Mouse (Mus musculus): Measurements from ENCODE around the gene Agbl1. TPM values are rescaled to one million over a fixed set of nuclear protein-coding genes. Genes with fewer than 3 reads are reported as not detected.

Agbl1 gene
- total and polyA plus RNA-seq, 3 experiments: 0.08 to 0.21 (median 0.11) TPM

GRCm38 (mm10) chr7:76407930-76408557 is 178.4 kb downstream of the Agbl1 start:
- no peaks in the 10 kb centered on the region for H3K79me2 ChIP-seq (replicated peaks; ENCODE audit: control insufficient read depth, insufficient read depth, low read length)
- WGBS: 59% methylated on average over 4 of the region's 4 CpGs
- H3K9ac ChIP-seq (ENCODE audit: low read depth, low read length): no peak overlapping the region
- no peaks in the 10 kb centered on the region for H3K27me3 ChIP-seq (ENCODE audit: control insufficient read depth, insufficient read depth, low read length)
- no peak overlapping the region for H3K4me3 ChIP-seq
- TF ChIP-seq EP300 (IDR thresholded peaks at IDR 0.05; ENCODE audit: insufficient read depth, low read depth, low read length): no peak
- TF ChIP-seq POLR2A (IDR thresholded peaks at IDR 0.05; ENCODE audit: insufficient read depth, low read depth, low read length): no peak
- no peak for TF ChIP-seq CTCF (IDR thresholded peaks at IDR 0.05)
- H3K27ac ChIP-seq: no peak overlapping the region
- no peaks in the 10 kb centered on the region; the same call in 1 of the 2 replicates for H3K36me3 ChIP-seq (ENCODE audit: control insufficient read depth, insufficient read depth, low read length)
- intact Hi-C loops (cut with DNase I): no loop called here
- DNase-seq: no peak
- no peaks in the 10 kb centered on the region for H3K4me1 ChIP-seq (ENCODE audit: control insufficient read depth, insufficient read depth, low read length)

GRCm38 (mm10) chr7:76409020-76409419 is 179.3 kb downstream of the Agbl1 start:
- intact Hi-C loops (cut with DNase I): no loop called here
- Histone ChIP-seq H3K27me3 (ENCODE audit: control insufficient read depth, insufficient read depth, low read length) (no peaks in the 10 kb centered on the region), H3K9ac (ENCODE audit: low read depth, low read length) (no peak overlapping the region), H3K36me3 (ENCODE audit: control insufficient read depth, insufficient read depth, low read length) (no peaks in the 10 kb centered on the region; the same call in 1 of the 2 replicates), H3K27ac (no peak overlapping the region), H3K4me1 (ENCODE audit: control insufficient read depth, insufficient read depth, low read length) (no peaks in the 10 kb centered on the region), H3K79me2 (replicated peaks; ENCODE audit: control insufficient read depth, insufficient read depth, low read length) (no peaks in the 10 kb centered on the region), H3K4me3 (no peak overlapping the region)
- WGBS: 83% methylated on average over 10 of the region's 10 CpGs
- DNase-seq: no peak
- no peak for TF ChIP-seq POLR2A (IDR thresholded peaks at IDR 0.05; ENCODE audit: insufficient read depth, low read depth, low read length)
- no peak for TF ChIP-seq EP300 (IDR thresholded peaks at IDR 0.05; ENCODE audit: insufficient read depth, low read depth, low read length)

- Histone ChIP-seq H3K27ac (peak overlapping the region; percentile 58), H3K4me3 (peak overlapping the region; percentile 24; the same call in 1 of the 2 replicates), H3K79me2 (replicated peaks; ENCODE audit: control insufficient read depth, insufficient read depth, low read length) (no peaks in the 10 kb centered on the region), H3K27me3 (ENCODE audit: control insufficient read depth, insufficient read depth, low read length) (no peaks in the 10 kb centered on the region), H3K36me3 (ENCODE audit: control insufficient read depth, insufficient read depth, low read length) (no peaks in the 10 kb centered on the region; the same call in 1 of the 2 replicates), H3K9ac (ENCODE audit: low read depth, low read length) (no peak overlapping the region), H3K4me1 (ENCODE audit: control insufficient read depth, insufficient read depth, low read length) (no peaks in the 10 kb centered on the region)
- no peak for TF ChIP-seq CTCF (IDR thresholded peaks at IDR 0.05)
- intact Hi-C loops (cut with DNase I): no loop called here
- peak in 1 of 2 experiments; percentile 28 for DNase-seq
- 29% methylated on average over 9 of the region's 9 CpGs for WGBS
These were observed 180.9 kb downstream of the Agbl1 start for GRCm38 (mm10) chr7:76410403-76411180.

DNA sequence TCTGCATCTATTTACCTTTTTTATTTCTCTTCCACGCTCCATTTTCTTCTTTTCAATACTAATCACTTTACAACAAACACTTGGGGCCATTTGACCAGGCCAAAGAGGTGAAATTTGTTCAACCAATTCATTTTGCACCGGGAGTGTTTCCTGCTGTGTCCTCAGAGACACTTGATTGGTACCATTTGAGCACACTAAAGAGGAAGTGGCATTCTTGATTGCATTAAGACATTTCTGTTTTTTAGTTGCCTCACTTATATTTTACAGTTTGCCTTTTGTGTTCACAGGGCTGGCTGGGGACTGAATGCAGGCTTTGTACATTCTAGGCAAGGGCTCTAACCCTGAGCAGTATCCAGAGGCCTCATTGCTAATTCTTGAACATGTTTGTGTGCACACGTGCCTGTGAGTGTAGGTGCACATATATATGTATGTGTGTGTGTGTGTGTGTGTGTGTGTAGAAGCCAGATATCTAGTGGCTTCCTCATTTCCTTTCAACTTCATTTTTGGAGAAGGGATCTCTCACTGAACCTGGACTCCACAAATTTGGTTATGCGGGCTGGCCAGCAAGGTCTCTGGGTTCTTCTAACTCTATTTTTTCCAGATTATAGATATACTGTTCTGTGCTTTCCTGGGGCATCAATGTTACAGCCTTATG is 182.4 kb downstream of the Agbl1 start:
- no peak for TF ChIP-seq EP300 (IDR thresholded peaks at IDR 0.05; ENCODE audit: insufficient read depth, low read depth, low read length)
- no peak for TF ChIP-seq POLR2A (IDR thresholded peaks at IDR 0.05; ENCODE audit: insufficient read depth, low read depth, low read length)
- TF ChIP-seq CTCF (IDR thresholded peaks at IDR 0.05): no peak
- no peaks in the 10 kb centered on the region for H3K4me1 ChIP-seq (ENCODE audit: control insufficient read depth, insufficient read depth, low read length)
- H3K27me3 ChIP-seq (ENCODE audit: control insufficient read depth, insufficient read depth, low read length): no peaks in the 10 kb centered on the region
- no peak overlapping the region for H3K4me3 ChIP-seq
- no peak overlapping the region for H3K27ac ChIP-seq
- no peak for DNase-seq
- no peaks in the 10 kb centered on the region for H3K79me2 ChIP-seq (replicated peaks; ENCODE audit: control insufficient read depth, insufficient read depth, low read length)
- no peak overlapping the region for H3K9ac ChIP-seq (ENCODE audit: low read depth, low read length)
- intact Hi-C loops (cut with DNase I): no loop called here
- H3K36me3 ChIP-seq (ENCODE audit: control insufficient read depth, insufficient read depth, low read length): no peaks in the 10 kb centered on the region; the same call in 1 of the 2 replicates
- whole genome bisulfite sequencing: 71% methylated on average over 4 of the region's 4 CpGs

- Histone ChIP-seq H3K4me1 (ENCODE audit: control insufficient read depth, insufficient read depth, low read length) (no peaks in the 10 kb centered on the region), H3K27me3 (ENCODE audit: control insufficient read depth, insufficient read depth, low read length) (no peaks in the 10 kb centered on the region), H3K27ac (no peak overlapping the region), H3K36me3 (ENCODE audit: control insufficient read depth, insufficient read depth, low read length) (no peaks in the 10 kb centered on the region; the same call in 1 of the 2 replicates), H3K9ac (ENCODE audit: low read depth, low read length) (no peak overlapping the region), H3K4me3 (no peak overlapping the region), H3K79me2 (replicated peaks; ENCODE audit: control insufficient read depth, insufficient read depth, low read length) (no peaks in the 10 kb centered on the region)
- TF ChIP-seq CTCF (IDR thresholded peaks at IDR 0.05): no peak
- no peak for TF ChIP-seq EP300 (IDR thresholded peaks at IDR 0.05; ENCODE audit: insufficient read depth, low read depth, low read length)
- TF ChIP-seq POLR2A (IDR thresholded peaks at IDR 0.05; ENCODE audit: insufficient read depth, low read depth, low read length): no peak
- DNase-seq: no peak
- intact Hi-C loops (cut with DNase I): no loop called here
- 65% methylated on average over 3 of the region's 3 CpGs for WGBS
These were observed 186.5 kb downstream of the Agbl1 start for GRCm38 (mm10) chr7:76416084-76416597.
